Mouse (Mus musculus) brain, embryonic 18.5 days (tissue): ENCODE results near the gene Prmt9.
A peak's percentile ranks its signal among the peaks of the same experiment; 100 is the strongest.

Source experiments
- DNase-seq: peaks from one replicate; pipeline ENCODE4 v3.0.0-alpha.2; 2012; ENCODE audit warnings: low read depth, low spot score

The Prmt9 gene

DNA sequence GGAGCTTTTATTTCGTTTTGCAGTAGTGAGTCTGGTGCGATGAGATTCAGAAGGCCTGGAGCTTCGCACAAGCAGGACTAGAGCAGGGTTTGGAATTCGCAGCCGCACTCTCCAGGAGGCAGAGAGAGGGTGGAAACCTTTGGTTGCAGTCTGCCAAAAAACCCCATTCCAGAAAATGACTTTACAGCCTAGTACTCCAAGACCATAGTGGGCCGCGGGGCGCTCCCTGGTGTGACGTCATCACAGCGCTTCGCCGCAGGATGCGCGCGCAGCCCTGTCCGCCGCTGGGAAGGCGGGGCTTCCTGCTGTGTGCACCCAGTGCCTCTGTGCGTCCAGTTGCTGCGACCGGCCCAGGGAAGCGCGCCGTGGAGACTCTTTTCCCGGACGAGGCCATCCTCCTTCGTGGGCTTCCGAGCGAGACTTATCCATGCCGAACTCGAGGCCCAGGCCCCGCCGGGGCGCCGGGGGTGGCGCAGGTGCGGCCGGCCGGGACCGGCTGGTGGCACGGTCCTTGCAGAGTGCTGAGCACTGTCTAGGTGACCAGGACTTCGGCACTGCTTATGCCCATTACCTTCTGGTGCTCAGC, at the start of gene Prmt9:
Gene Prmt9, plus strand, starts transcription at position 277 of the 586 bp plus-strand sequence.
- peak; percentile 74 for DNase-seq

DNA sequence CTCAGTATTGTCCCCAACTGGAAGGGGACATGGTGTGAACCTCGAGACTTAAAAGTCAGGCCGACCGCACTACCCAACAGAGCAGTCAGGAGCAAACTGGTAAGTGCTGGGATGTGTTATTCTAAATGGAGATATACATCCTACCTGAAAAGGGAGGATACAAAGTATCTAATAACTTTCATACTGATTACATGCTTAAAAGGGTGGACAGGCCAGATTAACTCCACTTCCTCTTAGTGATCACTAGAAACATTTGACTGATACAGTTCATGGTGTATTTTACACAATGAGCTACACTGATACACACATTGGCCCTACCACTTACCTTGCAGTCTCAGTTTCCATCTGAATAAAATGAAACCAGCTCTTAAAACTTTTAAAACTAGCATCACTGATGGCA, 48.9 kb upstream of the Prmt9 start:
- no peak for DNase-seq

DNA sequence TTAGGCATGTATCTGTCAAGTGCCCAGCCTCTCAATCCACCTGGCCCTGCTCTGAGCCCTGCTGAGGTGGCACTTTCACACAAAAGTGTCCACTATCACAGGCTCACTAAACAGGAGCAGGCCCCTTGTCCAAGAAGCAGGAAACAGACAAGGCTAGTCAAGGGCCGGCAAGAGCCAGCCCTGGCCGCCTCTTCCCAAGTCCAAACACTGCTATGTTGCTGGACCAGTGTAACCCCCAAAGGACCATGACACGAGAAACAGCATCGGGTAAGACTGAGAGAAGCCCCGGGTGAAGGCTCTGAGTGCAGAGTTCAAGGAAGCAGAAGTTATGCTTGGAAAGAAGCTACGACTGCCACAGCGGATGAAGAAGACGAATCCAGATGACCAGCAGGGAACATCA, 48.1 kb upstream of the Prmt9 start:
- no peak for DNase-seq

GRCm38 (mm10) chr8:77502547-77502946, 46.6 kb upstream of the Prmt9 start:
- DNase-seq: no peak

- no peak for DNase-seq
Measured at GRCm38 (mm10) chr8:77506539-77506938, 42.7 kb upstream of the Prmt9 start.

DNA sequence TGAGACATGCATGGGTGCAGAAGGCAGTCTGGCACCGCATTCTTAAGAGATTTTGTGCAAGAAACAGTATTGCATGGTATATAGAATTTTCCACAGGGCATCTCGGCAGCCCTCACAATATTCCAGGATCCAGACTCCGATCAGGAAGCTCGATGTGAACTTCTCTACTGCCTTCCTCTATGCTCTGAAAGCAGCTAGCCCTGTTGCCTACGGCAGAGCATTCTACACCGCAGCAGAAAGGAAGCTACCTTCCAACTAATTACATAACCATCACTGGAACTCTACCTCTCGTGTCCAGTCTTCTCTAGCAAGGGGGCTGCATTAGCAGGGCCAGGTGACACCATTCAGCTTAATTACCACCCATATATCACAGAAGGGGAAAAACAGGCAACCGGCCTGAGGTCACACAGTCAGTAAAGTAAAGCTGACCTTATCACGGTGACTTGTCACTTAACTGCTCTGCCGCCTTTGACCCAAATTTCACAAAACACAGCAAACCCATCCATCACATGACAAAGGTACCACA, 41.6 kb upstream of the Prmt9 start:
- no peak for DNase-seq

GRCm38 (mm10) chr8:77509044-77509443, 40.2 kb upstream of the Prmt9 start:
- no peak for DNase-seq

DNA sequence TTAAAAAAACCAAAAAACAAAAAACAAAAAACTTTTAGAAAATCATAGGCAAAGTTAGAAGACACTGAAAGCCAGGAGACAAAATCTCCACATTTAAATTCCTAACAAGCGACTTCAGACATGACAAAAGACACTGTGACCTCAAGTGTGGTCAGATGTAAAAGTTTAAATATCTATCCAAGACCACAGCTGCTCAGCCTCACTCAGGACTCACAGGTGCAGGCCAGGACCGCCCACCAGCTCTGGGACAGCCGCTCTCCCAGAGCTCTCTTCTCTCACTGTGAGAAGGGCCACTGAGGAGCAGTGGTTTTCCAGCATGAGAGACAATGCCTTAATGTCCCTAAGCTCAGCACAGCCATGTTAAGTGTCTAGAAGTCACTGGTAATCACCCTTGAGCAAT, 38.8 kb upstream of the Prmt9 start:
- DNase-seq: no peak

GRCm38 (mm10) chr8:77511750-77512493, 37.3 kb upstream of the Prmt9 start:
- no peak for DNase-seq

DNA sequence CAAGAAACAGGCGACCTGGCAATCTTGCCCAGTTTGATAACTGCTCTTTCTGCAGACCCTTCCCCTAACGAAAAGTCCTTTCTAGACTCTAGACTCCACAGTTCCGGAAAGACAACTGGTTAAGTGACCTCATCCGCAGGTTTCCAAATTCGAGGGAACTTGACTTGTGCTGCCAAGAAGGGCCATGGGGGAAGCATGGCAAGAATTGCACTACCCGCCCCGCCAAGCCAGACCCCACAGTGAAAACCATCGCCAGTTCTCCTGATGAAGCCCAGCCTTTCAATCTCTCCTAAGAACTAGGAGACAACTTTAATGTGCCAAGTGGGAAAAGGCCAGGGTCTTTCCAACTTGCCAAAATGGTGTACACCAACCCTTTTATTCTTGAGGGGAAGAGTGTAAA, 34.0 kb upstream of the Prmt9 start:
- no peak for DNase-seq

DNA sequence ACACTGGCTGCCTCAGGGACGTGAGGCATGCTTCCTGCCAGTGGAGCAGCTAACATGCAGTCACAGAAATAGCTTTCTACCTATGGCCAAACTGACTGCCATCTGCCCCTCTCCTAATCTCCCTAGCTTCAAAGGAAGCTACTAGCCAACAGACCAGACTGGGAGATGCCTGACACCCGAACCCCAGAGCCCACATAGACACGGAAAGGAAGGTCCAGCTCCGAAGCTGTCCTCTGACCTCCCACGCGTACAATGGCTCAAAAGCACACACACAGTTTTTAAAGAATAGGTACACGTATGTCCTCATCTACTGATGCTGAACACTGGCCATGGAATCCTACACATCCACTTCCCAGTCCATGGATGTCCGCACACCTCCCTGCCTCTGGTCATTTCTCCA, 33.4 kb upstream of the Prmt9 start:
- no peak for DNase-seq

DNA sequence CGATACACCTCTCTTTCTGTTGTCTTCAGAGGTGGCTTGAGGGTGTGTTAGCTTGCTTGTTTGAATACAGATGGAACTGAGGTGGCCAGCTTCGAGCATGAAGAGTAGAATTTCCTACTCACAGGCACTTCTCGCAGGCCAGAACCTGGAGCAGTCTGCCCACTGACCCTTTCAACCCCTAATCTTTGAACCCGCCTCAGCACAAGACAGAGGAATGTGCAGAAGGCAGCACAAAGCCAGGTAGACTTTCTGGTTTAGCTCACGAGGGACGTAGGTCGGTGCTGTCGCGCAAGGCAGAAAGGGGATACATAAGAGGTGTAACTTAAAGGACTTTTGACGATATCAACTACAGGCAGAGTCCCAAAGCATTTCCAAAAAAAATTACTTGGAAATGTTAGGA, 32.4 kb upstream of the Prmt9 start:
- no peak for DNase-seq

DNA sequence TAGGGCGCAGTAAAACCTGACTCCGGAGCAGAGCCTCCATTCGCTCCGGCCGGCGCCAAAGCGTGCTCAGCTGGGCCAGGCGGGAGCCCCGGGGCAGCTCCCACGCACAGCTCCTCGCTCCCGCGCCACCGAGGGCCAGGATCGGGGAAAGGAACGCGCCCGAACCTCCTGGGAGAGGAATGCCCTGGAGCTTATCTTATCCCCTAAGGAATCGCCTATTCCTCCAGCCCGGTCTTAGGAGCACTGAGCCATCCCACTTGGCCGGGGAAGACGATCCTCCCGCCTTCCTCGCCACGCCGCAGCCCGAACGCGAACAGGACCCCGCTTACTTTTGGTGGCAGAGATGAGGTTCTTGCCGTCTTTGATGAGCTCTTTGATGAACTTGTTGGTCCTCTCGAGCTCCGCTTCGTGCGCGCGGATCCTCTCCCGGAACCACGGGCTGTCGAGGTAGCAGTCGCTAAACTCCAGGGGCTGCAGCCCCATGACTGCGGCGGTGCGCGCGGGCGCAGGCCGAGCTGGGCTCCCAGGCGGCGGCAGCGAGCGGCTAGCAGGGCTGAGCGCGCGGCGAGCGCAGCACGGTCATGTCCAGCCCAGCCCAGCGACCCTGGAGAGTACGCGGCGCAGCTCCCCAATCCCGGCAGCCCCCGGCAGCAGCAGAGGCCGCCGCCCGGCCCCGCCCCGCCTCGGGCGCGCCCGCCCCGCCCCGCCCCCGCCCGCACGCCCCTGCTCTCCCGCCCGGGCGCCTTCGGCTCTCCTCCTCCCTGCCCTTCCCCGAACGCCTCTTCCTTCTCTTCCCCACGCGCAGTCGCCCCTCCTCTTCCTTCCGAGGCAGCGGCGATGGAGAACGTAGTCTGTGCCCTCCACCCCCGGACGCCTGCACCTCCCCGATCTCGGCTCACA, 31.6 kb upstream of the Prmt9 start, which contains the start of gene Arhgap10:
Gene Arhgap10, minus strand, starts transcription at position 653 of the 900 bp plus-strand sequence.
- DNase-seq: peak; percentile 32

DNA sequence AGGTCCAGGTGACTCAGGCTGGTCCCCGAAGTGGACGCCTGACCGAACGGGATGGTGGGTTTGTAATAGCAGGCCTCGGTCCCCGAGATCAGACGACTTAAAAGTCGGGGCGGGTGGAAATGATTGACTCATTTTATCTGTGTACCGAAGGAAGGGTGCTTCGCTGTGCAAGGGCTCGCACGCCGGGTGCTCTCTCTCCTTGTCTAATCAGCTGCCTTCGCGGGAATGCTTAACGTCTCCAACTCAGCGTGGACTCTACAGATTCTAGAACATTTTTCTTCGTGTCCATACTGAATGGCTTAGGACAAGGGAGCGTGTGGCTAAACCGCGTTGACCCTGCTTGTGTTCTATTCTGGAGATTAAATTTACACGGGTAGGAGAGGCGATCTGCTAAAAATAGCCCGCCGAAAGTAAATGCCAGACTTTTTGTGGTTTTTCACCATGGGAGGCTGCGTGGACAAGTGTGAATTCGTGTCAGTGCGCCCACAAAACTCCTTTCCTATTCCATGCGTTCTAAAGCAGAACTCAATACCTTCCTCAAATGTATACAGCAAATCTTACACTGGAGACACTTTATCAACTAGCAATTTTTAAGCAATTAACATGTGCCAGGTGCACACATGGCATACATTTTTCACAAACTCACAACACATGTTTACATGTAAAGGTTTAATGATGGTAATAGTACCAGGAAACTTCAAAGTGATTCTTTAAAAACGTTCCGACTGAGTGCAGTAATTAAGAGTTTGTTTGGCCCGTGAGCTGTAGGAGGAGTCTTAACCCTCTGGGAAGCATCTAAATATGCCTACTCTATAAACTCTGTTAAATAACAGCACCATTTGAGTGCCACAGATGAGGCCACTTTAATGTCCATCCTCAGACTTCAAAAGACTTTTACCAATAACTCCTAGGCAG, 30.7 kb upstream of the Prmt9 start:
- no peak for DNase-seq

DNA sequence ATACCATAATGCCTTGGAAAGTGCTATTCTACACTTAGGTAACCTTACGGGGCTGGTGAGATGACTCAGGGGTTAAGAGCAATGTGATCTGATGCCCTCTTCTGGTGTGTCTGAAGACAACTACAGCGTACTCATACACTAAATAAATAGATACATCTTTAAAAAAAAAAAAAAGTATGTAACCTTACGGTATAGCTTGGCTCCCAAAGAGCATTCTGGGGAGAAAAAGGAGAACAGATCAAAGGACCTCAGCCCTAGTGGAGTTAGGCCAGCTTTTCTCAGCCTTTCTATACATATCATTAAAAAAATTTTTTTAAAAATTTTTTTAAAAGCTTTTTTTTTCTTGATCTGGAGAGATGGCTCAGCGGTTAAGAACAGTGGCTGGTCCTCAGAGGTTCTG, 28.6 kb upstream of the Prmt9 start:
- DNase-seq: no peak

DNA sequence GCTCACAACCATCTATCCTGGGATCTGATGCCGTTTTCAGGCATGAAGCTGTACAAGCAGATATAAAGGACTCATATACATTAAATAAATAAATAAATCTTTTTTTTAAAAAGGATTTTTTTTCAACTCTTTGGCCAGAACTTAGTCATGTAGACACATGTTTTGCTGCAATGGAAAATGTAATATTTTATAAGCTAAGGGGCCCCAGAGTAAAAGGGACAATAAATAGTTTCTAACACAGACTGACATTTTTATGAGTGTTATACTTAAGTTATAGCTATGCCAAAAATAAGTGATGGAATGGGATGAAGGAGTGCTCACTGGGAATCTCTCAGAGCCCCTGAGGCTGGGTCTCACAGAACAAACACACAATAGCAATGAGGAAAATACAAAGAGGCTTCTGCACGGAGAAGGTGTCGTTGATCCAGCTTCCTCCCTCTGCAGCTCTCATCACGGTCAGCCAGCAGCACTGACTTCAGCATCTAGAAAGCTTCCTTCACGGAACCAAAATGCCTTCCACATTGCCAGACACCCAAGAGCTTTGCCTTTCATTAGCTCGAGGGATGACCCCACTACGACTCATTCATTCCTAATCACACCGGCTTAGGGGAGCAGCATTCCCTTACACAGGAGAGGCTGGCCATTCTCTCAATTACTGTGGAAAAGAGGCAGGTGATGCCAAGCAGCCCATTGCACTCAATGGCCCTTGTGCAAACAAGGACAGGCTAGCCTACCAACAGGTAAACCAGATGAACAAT, 28.0 kb upstream of the Prmt9 start:
- no peak for DNase-seq

DNA sequence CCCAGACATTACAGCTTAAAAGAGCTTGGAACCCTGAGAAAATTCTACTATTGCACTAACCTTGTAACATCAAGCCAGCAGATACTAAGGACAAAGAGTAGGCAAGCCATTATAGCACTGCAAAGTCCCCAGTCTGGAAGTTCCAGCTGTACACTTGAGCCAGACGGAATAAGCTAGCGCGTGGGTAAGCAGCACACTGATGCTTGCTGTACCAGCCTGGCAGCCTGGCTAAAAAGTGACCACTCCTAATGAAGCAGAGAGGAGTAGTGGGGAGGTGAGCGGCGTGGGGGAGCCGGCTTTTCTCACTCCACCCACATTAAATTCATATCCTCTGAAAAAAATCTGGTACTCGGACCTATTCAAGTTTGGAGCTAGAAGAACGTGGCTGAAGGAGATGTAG, 26.2 kb upstream of the Prmt9 start:
- no peak for DNase-seq

DNA sequence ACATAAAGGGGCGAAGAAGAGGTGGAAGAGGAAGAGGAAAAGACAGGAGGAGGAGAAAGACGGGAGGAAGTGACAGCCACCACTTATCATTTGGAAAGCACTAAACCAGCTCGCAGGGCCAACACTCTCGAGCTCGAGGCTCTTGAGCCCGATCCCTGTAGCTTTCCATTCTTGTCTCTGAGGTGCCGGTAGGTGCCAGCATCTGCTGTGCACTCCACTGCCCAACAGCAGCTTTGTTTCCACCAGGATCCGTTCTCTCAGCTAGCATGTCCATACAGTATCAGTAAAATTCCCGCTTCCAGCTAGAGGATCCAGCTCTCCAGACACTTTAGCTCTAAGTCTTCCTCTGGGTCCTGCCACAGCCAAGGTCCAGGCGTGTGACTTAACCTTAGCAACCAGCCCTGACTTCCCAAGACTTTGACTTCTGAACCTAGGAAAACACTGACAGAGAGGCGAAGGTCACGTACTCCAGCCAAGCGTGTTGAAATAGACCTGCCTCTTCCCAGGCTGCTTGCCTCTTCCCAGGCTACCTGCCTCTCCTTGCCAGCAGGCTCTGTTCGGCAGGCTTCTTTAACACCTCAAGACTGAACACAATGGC, 25.1 kb upstream of the Prmt9 start:
- DNase-seq: no peak

GRCm38 (mm10) chr8:77524906-77525305, 24.3 kb upstream of the Prmt9 start:
- no peak for DNase-seq

- DNase-seq: no peak
Measured at GRCm38 (mm10) chr8:77526130-77526529, 23.1 kb upstream of the Prmt9 start.
